Mouse (Mus musculus): ENCODE measurements at regions not wholly inside any gene's neighbourhood (a gene's known extent, or its start where the extent isn't known, plus 50 kb on each side); places are given as distances from the start of the nearest gene placed in this dataset.
A peak's percentile ranks its signal among the peaks of the same experiment; 100 is the strongest.

DNA sequence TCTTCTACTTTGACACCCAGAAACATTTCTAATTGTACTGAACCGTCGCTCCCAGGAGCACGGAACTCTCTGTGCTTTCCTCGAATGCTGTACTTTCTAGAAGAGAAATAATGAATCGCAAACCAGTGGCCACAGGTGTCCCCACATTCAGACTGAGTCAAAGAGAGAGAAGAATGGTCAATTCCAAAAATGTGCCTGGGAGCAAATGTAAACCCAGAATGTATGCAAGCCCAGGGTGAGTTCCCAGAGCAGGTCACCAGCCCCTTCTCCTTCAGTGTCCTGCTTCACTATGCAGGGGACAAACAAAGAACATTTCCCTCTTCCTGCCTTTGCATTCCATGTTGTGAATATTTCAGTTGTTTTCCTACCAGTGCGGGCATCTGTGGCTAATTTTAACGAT, 141.7 kb upstream of the Dkk2 start:
- ATAC-seq (ENCODE audit: low FRiP score, low TSS enrichment): no peak
- Histone ChIP-seq H3K27ac (ENCODE audit: low read length) (no peak overlapping the region), H3K36me3 (ENCODE audit: insufficient read depth, low read length) (no peaks in the 10 kb centered on the region), H3K9ac (replicated peaks; ENCODE audit: low read length) (no peak overlapping the region), H3K9me3 (ENCODE audit: low read length) (no peaks in the 10 kb centered on the region), H3K4me1 (ENCODE audit: insufficient read depth, low read length) (peaks cover 6% of the 10 kb centered on the region; the same call in 1 of the 2 replicates), H3K27me3 (ENCODE audit: insufficient read depth, low read length) (no peaks in the 10 kb centered on the region), H3K4me3 (ENCODE audit: low read length) (no peak overlapping the region), H3K4me2 (replicated peaks; ENCODE audit: low read depth, low read length) (no peak overlapping the region)
- 81% methylated on average over 7 of the region's 7 CpGs for WGBS

DNA sequence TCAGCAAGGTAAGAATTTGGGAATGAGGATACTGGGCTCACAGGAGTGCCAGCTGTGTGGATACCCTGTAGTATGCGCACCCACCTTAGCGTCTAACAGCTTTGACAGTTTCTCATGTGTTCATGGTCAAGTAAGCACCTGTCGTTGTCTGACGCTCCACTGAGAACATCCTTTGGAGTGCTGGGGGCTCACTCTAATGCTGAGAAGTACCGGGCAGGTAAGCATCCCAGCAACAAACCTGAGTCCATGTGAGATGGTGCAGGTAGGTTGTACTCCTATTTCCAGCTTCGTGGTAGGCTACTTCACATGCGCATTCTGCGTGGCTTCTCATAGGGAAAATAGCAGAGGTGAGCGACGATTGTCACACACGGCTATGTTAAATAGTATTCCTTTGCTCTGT, 129.3 kb upstream of the Dkk2 start:
- no peak for ATAC-seq (ENCODE audit: low FRiP score, low TSS enrichment)
- Histone ChIP-seq H3K36me3 (ENCODE audit: insufficient read depth, low read length) (no peaks in the 10 kb centered on the region), H3K9me3 (ENCODE audit: low read length) (peaks cover 4% of the 10 kb centered on the region; the same call in 1 of the 2 replicates), H3K9ac (replicated peaks; ENCODE audit: low read length) (no peak overlapping the region), H3K4me3 (ENCODE audit: low read length) (no peak overlapping the region), H3K4me2 (replicated peaks; ENCODE audit: low read depth, low read length) (no peak overlapping the region), H3K27ac (ENCODE audit: low read length) (no peak overlapping the region), H3K27me3 (ENCODE audit: insufficient read depth, low read length) (no peaks in the 10 kb centered on the region), H3K4me1 (ENCODE audit: insufficient read depth, low read length) (no peaks in the 10 kb centered on the region)
- 95% methylated on average over 11 of the region's 11 CpGs for WGBS

DNA sequence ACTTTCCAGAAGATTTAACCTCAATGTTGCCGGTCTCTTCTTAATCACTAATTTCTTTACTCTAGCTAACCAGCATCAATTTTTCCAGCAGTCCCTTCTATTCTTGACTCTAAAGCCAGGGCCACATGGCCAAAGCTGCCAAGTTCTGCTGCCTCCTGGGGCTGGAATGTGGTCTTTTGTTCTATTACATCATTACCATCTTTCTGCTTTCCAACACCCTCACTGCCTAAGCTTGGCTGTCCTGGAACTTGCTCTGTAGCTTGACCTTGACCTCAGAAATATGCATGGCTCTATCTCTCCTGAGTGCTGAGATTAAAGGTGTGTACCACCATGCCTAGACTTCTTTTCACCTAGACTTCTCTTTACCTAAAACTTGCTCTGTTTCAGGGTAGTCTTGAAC, 124.5 kb upstream of the Dkk2 start:
- Histone ChIP-seq H3K4me2 (replicated peaks; ENCODE audit: low read depth, low read length) (no peak overlapping the region), H3K9ac (replicated peaks; ENCODE audit: low read length) (no peak overlapping the region), H3K4me1 (ENCODE audit: insufficient read depth, low read length) (0 out of 2 replicates have a peak, but pooled peaks cover 4% of the 10 kb centered on the region), H3K9me3 (ENCODE audit: low read length) (peaks cover 4% of the 10 kb centered on the region; the same call in 1 of the 2 replicates), H3K36me3 (ENCODE audit: insufficient read depth, low read length) (no peaks in the 10 kb centered on the region), H3K4me3 (ENCODE audit: low read length) (no peak overlapping the region), H3K27ac (ENCODE audit: low read length) (no peak overlapping the region), H3K27me3 (ENCODE audit: insufficient read depth, low read length) (no peaks in the 10 kb centered on the region)
- no peak for ATAC-seq (ENCODE audit: low FRiP score, low TSS enrichment)
- WGBS: 88% methylated on average over 1 of the region's 1 CpGs

DNA sequence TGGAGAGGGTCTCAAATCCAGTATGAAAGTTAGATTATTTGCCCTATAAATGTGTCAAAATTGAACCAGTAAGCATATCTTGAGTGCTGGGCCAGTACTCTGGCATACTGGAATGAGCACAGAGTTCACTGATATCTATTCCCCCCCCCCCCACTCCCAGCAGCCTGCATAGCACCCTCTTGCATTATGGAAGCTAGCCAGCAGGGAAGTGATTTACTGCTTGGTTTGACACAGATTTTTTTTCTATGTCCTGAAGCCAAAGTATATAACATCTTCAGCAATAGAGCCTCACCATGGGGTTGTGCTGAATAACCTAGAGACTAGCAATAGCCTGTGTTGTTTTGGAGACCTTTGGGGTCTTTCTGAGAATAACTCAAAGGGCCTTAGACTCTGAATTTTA, 123.5 kb upstream of the Dkk2 start:
- Histone ChIP-seq H3K27me3 (ENCODE audit: insufficient read depth, low read length) (no peaks in the 10 kb centered on the region), H3K4me3 (ENCODE audit: low read length) (no peak overlapping the region), H3K9ac (replicated peaks; ENCODE audit: low read length) (no peak overlapping the region), H3K36me3 (ENCODE audit: insufficient read depth, low read length) (no peaks in the 10 kb centered on the region), H3K27ac (ENCODE audit: low read length) (no peak overlapping the region), H3K4me1 (ENCODE audit: insufficient read depth, low read length) (0 out of 2 replicates have a peak, but pooled peaks cover 4% of the 10 kb centered on the region), H3K9me3 (ENCODE audit: low read length) (peaks cover 4% of the 10 kb centered on the region; the same call in 1 of the 2 replicates), H3K4me2 (replicated peaks; ENCODE audit: low read depth, low read length) (no peak overlapping the region)
- ATAC-seq (ENCODE audit: low FRiP score, low TSS enrichment): no peak

DNA sequence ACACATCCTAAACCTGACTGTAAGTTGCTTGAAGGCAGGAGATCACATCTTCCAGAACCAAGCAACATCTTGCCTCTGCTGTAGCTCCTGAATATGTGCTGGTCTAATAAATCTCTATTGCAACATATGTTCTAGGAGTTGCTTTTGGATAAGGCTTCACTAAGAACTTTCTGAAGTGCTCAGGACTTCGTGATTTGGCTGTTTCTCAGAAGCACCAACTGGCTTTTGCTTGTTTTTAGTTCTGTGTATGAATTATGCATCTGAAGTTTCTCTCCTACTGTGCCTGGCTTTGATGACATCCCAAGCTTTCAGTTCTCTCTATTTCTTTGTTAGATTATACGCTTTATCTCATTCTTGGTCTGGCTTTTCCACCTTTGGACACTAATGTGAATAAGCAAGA, 122.2 kb upstream of the Dkk2 start:
- Histone ChIP-seq H3K4me3 (ENCODE audit: low read length) (no peak overlapping the region), H3K4me1 (ENCODE audit: insufficient read depth, low read length) (0 out of 2 replicates have a peak, but pooled peaks cover 4% of the 10 kb centered on the region), H3K27me3 (ENCODE audit: insufficient read depth, low read length) (no peaks in the 10 kb centered on the region), H3K9ac (replicated peaks; ENCODE audit: low read length) (no peak overlapping the region), H3K4me2 (replicated peaks; ENCODE audit: low read depth, low read length) (no peak overlapping the region), H3K9me3 (ENCODE audit: low read length) (peaks cover 4% of the 10 kb centered on the region; the same call in 1 of the 2 replicates), H3K36me3 (ENCODE audit: insufficient read depth, low read length) (no peaks in the 10 kb centered on the region), H3K27ac (ENCODE audit: low read length) (no peak overlapping the region)
- WGBS: 72% methylated on average over 2 of the region's 2 CpGs
- no peak for ATAC-seq (ENCODE audit: low FRiP score, low TSS enrichment)

DNA sequence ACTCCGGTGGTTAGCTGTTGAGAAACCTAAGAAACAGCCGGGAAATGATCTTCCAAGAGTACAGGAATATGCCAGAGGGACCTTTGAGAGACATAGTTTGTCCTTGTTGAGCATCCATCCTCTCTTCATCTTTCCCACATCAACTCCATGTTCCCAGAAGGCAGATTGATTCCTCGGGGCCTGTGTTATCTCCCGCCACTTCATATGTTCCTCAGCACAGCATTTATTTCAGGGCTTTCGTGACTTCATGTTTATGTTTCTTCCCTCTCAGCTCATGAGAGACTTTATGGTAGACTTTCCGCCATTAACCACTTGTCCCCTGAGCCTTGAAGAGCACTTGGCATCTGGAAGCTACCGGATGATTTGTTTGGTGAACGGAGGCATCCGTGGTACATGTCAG, 120.1 kb upstream of the Dkk2 start:
- Histone ChIP-seq H3K4me2 (replicated peaks; ENCODE audit: low read depth, low read length) (no peak overlapping the region), H3K4me3 (ENCODE audit: low read length) (no peak overlapping the region), H3K27me3 (ENCODE audit: insufficient read depth, low read length) (no peaks in the 10 kb centered on the region), H3K27ac (ENCODE audit: low read length) (no peak overlapping the region), H3K9me3 (ENCODE audit: low read length) (peaks cover 2% of the 10 kb centered on the region; the same call in 1 of the 2 replicates), H3K9ac (replicated peaks; ENCODE audit: low read length) (no peak overlapping the region), H3K36me3 (ENCODE audit: insufficient read depth, low read length) (no peaks in the 10 kb centered on the region), H3K4me1 (ENCODE audit: insufficient read depth, low read length) (0 out of 2 replicates have a peak, but pooled peaks cover 4% of the 10 kb centered on the region)
- no peak for ATAC-seq (ENCODE audit: low FRiP score, low TSS enrichment)
- 94% methylated on average over 9 of the region's 9 CpGs for WGBS

DNA sequence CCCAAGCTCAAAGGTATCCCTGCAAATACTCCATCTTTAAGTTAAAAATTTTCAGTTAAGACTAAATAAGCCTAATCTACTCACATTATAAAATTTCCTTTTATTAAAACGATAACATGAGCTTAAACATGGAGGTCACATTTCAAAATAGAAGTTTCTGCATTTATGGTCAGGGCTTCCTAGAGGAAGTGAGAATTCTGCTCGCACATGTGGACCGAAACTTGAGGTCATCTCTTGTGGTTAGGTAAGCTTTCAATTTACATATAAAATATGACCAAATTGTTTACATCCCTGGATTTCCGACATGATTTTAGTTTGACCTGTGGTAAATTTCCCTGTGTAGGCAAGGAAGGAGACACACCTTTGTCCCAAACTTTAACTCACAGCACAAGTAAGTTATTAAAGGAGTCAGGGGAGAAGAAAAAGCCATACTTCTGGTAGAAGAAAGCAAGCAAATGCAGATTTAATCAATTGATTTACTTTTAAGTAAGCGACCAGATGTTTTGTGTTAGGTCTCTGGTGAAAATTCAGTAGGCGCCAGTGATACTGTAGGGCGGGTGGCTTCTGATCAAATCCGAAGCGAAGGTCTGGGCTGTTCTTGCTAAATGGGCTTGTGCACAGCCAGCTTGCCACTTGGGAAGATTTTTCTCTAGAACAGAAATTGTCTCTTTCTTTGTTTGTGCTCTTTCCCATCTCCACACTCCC, 119.5 kb upstream of the Dkk2 start:
- Histone ChIP-seq H3K4me2 (replicated peaks; ENCODE audit: low read depth, low read length) (no peak overlapping the region), H3K27ac (ENCODE audit: low read length) (no peak overlapping the region), H3K9me3 (ENCODE audit: low read length) (no peaks in the 10 kb centered on the region), H3K9ac (replicated peaks; ENCODE audit: low read length) (no peak overlapping the region), H3K27me3 (ENCODE audit: insufficient read depth, low read length) (no peaks in the 10 kb centered on the region), H3K4me3 (ENCODE audit: low read length) (no peak overlapping the region), H3K36me3 (ENCODE audit: insufficient read depth, low read length) (no peaks in the 10 kb centered on the region), H3K4me1 (ENCODE audit: insufficient read depth, low read length) (0 out of 2 replicates have a peak, but pooled peaks cover 4% of the 10 kb centered on the region)
- ATAC-seq (ENCODE audit: low FRiP score, low TSS enrichment): no peak
- 82% methylated on average over 9 of the region's 9 CpGs for WGBS

DNA sequence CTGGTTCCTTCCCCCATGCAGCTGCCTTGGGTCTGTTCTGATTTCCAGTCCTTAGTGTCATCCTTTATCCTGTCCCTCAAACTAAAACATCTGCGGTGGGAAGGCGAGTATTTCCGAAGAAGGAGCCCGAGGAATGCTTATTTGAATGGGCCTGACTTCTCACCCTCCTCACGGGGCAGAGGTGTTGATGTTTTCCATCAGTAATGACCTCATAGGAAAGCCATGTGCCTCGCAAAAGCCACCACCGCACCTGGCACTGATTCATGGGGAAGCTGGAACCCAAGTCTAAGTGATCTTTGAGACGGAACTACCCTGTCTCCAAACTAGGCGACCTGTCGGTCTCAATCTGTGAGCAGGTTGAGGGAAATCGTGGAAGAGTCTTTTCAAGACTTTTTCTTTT, 117.8 kb upstream of the Dkk2 start:
- no peak for ATAC-seq (ENCODE audit: low FRiP score, low TSS enrichment)
- H3K27ac ChIP-seq (ENCODE audit: low read length): no peak overlapping the region
- no peak overlapping the region for H3K9ac ChIP-seq (replicated peaks; ENCODE audit: low read length)
- H3K4me3 ChIP-seq (ENCODE audit: low read length): no peak overlapping the region
- no peaks in the 10 kb centered on the region for H3K27me3 ChIP-seq (ENCODE audit: insufficient read depth, low read length)
- H3K36me3 ChIP-seq (ENCODE audit: insufficient read depth, low read length): no peaks in the 10 kb centered on the region
- no peaks in the 10 kb centered on the region for H3K9me3 ChIP-seq (ENCODE audit: low read length)
- H3K4me2 ChIP-seq (replicated peaks; ENCODE audit: low read depth, low read length): no peak overlapping the region
- 77% methylated on average over 11 of the region's 11 CpGs for WGBS
- H3K4me1 ChIP-seq (ENCODE audit: insufficient read depth, low read length): no peaks in the 10 kb centered on the region

DNA sequence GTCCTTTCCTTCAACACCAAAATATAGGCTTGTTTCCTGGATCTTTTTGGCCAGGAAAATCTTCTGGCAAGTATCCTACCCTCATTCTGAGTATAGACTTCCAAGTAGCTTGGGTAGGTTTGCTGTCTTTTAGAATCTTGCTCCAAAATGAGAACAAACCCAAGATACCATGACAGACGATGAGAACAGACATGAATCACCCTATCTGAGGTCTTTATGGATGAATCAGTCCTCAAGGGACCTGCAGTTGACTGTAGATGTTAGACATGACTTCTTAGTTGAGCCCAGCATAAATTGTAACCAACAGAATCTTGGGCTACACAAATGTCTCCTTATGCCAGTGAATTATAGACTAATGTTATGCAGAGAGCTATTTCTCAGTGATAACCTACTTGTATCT, 114.3 kb upstream of the Dkk2 start:
- no peak overlapping the region for H3K27ac ChIP-seq (ENCODE audit: low read length)
- no peak overlapping the region for H3K4me3 ChIP-seq (ENCODE audit: low read length)
- peaks cover 3% of the 10 kb centered on the region; the same call in 1 of the 2 replicates for H3K9me3 ChIP-seq (ENCODE audit: low read length)
- no peaks in the 10 kb centered on the region for H3K27me3 ChIP-seq (ENCODE audit: insufficient read depth, low read length)
- no peaks in the 10 kb centered on the region for H3K4me1 ChIP-seq (ENCODE audit: insufficient read depth, low read length)
- 76% methylated on average over 1 of the region's 1 CpGs for WGBS
- no peak overlapping the region for H3K9ac ChIP-seq (replicated peaks; ENCODE audit: low read length)
- no peak for ATAC-seq (ENCODE audit: low FRiP score, low TSS enrichment)
- H3K36me3 ChIP-seq (ENCODE audit: insufficient read depth, low read length): no peaks in the 10 kb centered on the region
- no peak overlapping the region for H3K4me2 ChIP-seq (replicated peaks; ENCODE audit: low read depth, low read length)

DNA sequence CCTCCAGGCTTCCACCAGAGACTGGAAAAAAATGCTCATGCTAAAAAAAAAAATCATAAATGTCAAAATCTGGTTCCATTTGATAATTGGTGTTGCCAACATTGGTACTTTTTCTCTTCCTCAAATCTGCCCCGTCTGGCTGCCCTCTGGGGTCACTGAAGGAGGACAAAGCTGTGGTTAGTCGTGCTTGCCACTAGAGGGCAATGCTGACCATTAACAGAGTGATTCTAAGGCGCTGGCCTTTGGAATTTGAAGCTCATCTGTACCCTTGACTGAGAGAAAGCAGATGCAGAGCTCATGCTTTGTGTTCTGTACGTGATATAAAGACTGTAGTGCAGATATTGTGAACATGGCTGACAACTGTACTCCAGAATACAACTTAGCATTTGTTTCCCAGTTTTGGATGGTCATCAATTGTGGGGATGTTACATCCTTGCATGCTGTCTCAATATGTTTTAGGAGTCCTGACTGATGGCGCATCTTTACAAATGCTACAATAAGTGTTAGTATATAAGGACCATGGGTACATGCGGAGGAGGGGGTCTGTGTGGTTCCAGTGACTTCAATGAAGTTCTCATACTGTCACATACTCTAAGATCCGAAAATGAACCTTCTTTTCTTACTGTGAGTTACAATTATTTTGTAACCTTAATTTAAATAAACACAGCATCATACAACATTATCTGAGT, 109.0 kb upstream of the Dkk2 start:
- 35% methylated on average over 7 of the region's 7 CpGs for WGBS
- H3K4me3 ChIP-seq (ENCODE audit: low read length): no peak overlapping the region
- no peak overlapping the region for H3K4me2 ChIP-seq (replicated peaks; ENCODE audit: low read depth, low read length)
- no peaks in the 10 kb centered on the region for H3K27me3 ChIP-seq (ENCODE audit: insufficient read depth, low read length)
- H3K9ac ChIP-seq (replicated peaks; ENCODE audit: low read length): no peak overlapping the region
- ATAC-seq (ENCODE audit: low FRiP score, low TSS enrichment): peak; percentile 87
- no peaks in the 10 kb centered on the region for H3K4me1 ChIP-seq (ENCODE audit: insufficient read depth, low read length)
- H3K9me3 ChIP-seq (ENCODE audit: low read length): peaks cover 3% of the 10 kb centered on the region; the same call in 1 of the 2 replicates
- no peak overlapping the region for H3K27ac ChIP-seq (ENCODE audit: low read length)
- no peaks in the 10 kb centered on the region for H3K36me3 ChIP-seq (ENCODE audit: insufficient read depth, low read length)
